Mouse (Mus musculus) embryonic facial prominence, embryonic 13.5 days (tissue): ENCODE results near the gene Clec16a. TPM values are rescaled to one million over a fixed set of nuclear protein-coding genes. Genes with fewer than 3 reads are reported as not detected.

Experiments used
- ATAC-seq: fragments of 200-750 bp; cut with Nextera tagmentation; 2 replicates; pipeline ENCODE4 v1.8.0; 2017; ENCODE audit warnings: low read depth; ENCODE audit not compliant: insufficient number of reproducible peaks, insufficient read depth, low FRiP score, low TSS enrichment
- H3K27ac ChIP-seq: fragments of 300-500 bp; sonication (generic); 2 replicates; pipeline ENCODE4 v1.5.1; 2015; ENCODE audit warnings: moderate library complexity, mild to moderate bottlenecking, inconsistent platforms
- H3K27me3 ChIP-seq: fragments of 300-500 bp; sonication (generic); 2 replicates; pipeline ENCODE4 v1.6.1; 2015; ENCODE audit warnings: mild to moderate bottlenecking, inconsistent platforms
- H3K36me3 ChIP-seq: fragments of 300-500 bp; sonication (generic); 2 replicates; pipeline ENCODE4 v1.6.1; 2015; ENCODE audit warnings: mild to moderate bottlenecking, inconsistent platforms
- H3K4me1 ChIP-seq: fragments of 300-500 bp; sonication (generic); 2 replicates; pipeline ENCODE4 v1.6.1; 2015; ENCODE audit warnings: inconsistent platforms
- H3K4me2 ChIP-seq: fragments of 300-500 bp; sonication (generic); 2 replicates; pipeline ENCODE4 v1.6.1; 2015; ENCODE audit warnings: moderate library complexity, mild to moderate bottlenecking, inconsistent platforms
- H3K4me3 ChIP-seq: fragments of 300-500 bp; sonication (generic); 2 replicates; pipeline ENCODE4 v1.5.1; 2015; ENCODE audit warnings: mild to moderate bottlenecking, inconsistent platforms
- H3K9ac ChIP-seq: fragments of 300-500 bp; sonication (generic); 2 replicates; pipeline ENCODE4 v1.6.1; 2015; ENCODE audit warnings: mild to moderate bottlenecking, inconsistent platforms
- H3K9me3 ChIP-seq: fragments of 300-500 bp; sonication (generic); 2 replicates; pipeline ENCODE4 v1.6.1; 2016; ENCODE audit warnings: inconsistent platforms
- WGBS: fragments of 180-500 bp; shearing (Covaris S2); methylation state at CpG from one replicate; pipeline ENCODE4 v1.1.7; 2015; ENCODE audit warnings: mixed read lengths; 5-methylcytosine and 5-hydroxymethylcytosine counted together
- polyA plus RNA-seq: library from polyadenylated mRNA; unstranded; fragments of >200 nt; fragmentation: Nextera tagmentation; extraction: Ambion mirVana; gene quantifications from 2 replicates; pipeline ENCODE4 v1.2.1, GENCODE M21; 2015

Gene Clec16a
- polyA plus RNA-seq, 1 experiment from 2014 or later: 42.0 TPM

DNA sequence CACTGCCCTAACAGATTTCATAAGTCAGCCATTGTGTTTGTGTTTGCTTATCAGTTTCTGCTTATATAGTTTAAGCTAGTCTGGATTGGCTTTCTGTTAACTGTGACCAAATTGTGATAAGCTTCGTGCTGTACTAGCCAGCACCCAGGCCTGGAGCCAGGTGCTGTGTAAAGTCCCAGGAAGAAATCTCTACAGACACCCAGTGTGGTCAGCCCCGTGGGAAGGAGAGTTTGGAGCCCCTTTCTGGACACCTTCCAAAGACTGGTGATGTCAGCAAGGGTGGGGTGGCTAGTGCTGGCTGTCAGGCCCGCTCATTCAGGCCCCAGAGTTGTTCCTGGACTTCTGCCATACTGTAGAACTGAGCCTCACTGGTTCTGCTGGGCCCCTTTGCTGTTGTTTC lies 83.8 kb downstream of the Clec16a start:
- ATAC-seq: no peak
- H3K9me3 ChIP-seq: no peaks in the 10 kb centered on the region
- peaks cover 8% of the 10 kb centered on the region for H3K4me1 ChIP-seq
- H3K36me3 ChIP-seq: peaks cover 19% of the 10 kb centered on the region; the same call in 1 of the 2 replicates
- H3K9ac ChIP-seq: no peak overlapping the region
- no peak overlapping the region for H3K27ac ChIP-seq
- 69% methylated on average over 3 of the region's 3 CpGs for WGBS
- no peaks in the 10 kb centered on the region for H3K27me3 ChIP-seq
- H3K4me3 ChIP-seq: no peak overlapping the region
- H3K4me2 ChIP-seq: no peak overlapping the region

DNA sequence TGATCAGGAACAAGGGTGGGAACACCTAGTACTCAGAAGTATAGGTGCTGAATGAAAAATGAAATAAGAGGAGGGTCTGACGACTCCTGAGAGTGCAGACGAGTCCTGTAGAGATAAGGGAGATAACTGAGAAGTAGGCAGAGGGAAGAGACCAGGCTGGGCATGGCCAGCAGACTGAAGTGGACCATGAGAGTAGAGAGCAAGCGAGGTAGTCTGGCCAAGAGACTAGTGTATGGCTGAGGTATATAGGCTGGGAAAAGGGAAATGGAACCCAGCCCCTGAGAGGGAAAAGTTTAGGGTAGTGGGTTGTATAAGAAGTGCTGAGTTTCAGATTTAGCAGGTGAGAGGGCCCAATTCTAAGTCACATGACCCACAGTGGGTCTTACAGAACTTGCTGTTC lies 84.2 kb downstream of the Clec16a start:
- no peaks in the 10 kb centered on the region for H3K9me3 ChIP-seq
- no peak overlapping the region for H3K27ac ChIP-seq
- H3K4me3 ChIP-seq: no peak overlapping the region
- peaks cover 19% of the 10 kb centered on the region; the same call in 1 of the 2 replicates for H3K36me3 ChIP-seq
- no peaks in the 10 kb centered on the region for H3K27me3 ChIP-seq
- ATAC-seq: no peak
- WGBS: 80% methylated on average over 3 of the region's 3 CpGs
- no peak overlapping the region for H3K4me2 ChIP-seq
- H3K9ac ChIP-seq: no peak overlapping the region
- H3K4me1 ChIP-seq: peaks cover 12% of the 10 kb centered on the region

DNA sequence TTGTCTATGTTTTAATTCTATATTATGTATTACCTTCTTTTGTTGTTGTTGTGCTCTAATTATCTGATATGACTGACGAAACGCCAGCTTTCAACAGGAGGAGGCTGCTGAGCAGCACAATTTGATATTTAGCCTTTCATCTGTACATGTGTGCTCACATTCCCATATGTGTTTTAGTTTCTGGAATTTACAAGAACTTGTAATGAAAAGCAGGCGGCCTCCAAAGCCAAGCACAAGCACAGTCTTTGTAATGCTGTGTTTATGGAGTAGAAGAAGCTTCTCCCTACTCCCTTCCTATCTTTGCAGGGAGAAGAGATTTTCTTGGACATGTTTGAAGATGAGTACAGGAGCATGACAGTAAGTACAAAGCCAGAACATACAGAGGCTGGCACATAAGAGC lies 89.8 kb downstream of the Clec16a start:
- WGBS: 25% methylated on average over 3 of the region's 3 CpGs
- H3K9ac ChIP-seq: no peak overlapping the region
- no peaks in the 10 kb centered on the region for H3K27me3 ChIP-seq
- H3K36me3 ChIP-seq: 0 out of 2 replicates have a peak, but pooled peaks cover 7% of the 10 kb centered on the region
- H3K4me2 ChIP-seq: no peak overlapping the region
- H3K27ac ChIP-seq: peak overlapping the region; percentile 74; the same call in 1 of the 2 replicates
- H3K9me3 ChIP-seq: no peaks in the 10 kb centered on the region
- ATAC-seq: no peak
- peaks cover 37% of the 10 kb centered on the region for H3K4me1 ChIP-seq
- H3K4me3 ChIP-seq: no peak overlapping the region

DNA sequence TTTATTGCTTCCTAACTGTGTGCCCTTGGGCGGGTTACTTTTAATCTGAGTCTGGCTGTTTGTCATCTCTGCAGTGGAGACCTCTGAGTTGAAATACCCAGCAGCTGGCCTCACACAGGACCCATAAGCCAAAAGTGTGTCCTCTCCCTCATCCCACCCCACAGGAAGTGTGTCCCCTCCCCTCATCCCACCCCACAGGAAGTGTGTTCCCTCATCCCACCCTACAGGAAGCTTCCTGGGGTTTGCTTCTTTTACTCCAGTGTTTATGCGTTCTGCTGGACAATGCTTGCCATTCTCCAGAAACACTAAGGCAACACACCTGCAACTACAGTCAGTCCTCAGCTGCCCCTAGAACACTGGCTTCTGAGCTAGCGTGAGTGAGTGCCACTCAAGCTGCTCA lies 92.8 kb downstream of the Clec16a start:
- H3K4me2 ChIP-seq: no peak overlapping the region
- H3K4me3 ChIP-seq: no peak overlapping the region
- H3K27ac ChIP-seq: no peak overlapping the region
- no peak for ATAC-seq
- H3K4me1 ChIP-seq: peaks cover 41% of the 10 kb centered on the region
- 64% methylated on average over 3 of the region's 3 CpGs for WGBS
- no peaks in the 10 kb centered on the region for H3K9me3 ChIP-seq
- no peaks in the 10 kb centered on the region for H3K27me3 ChIP-seq
- no peaks in the 10 kb centered on the region for H3K36me3 ChIP-seq
- H3K9ac ChIP-seq: no peak overlapping the region

DNA sequence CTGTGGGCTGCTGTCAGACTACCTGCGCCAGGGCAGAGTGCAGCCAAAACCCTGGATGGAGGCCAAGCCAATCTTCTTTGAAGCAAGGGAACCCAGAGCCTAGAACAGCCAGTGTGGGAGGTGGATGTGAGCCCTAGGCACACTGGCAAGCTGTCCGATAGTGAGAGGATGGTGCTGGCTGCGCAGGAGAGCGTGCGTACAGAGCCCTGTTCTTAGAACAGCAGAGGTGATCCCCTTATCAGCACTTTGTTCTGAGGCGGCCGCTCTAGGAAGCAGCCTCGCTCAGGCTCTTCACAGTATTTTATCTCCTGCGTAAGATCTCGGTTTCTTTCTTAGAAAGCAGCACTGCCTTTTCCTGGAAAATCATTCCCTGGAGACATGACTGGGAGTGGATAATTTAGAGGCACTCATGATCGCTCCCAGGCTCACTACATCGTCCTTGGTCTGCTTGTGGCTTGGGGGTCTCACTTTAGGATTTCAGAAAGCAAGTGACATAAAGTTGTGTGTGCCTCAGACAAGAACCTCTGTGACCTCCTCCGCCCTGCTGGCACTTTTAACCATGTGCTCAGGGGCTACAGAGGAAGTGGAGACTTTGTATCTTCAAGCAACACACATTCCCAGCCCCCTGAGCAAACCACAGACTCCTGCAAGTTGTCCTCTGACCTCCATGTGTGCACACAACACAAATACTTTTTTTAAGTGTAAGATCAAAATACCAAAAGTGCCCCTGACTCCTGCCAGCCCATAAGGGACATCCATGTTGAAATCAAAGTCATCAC lies 94.2 kb downstream of the Clec16a start:
- Histone ChIP-seq H3K4me3 (no peak overlapping the region), H3K27me3 (no peaks in the 10 kb centered on the region), H3K9me3 (no peaks in the 10 kb centered on the region), H3K4me2 (no peak overlapping the region), H3K4me1 (peaks cover 35% of the 10 kb centered on the region), H3K36me3 (no peaks in the 10 kb centered on the region), H3K27ac (no peak overlapping the region), H3K9ac (no peak overlapping the region)
- ATAC-seq: no peak
- 70% methylated on average over 13 of the region's 13 CpGs for WGBS

DNA sequence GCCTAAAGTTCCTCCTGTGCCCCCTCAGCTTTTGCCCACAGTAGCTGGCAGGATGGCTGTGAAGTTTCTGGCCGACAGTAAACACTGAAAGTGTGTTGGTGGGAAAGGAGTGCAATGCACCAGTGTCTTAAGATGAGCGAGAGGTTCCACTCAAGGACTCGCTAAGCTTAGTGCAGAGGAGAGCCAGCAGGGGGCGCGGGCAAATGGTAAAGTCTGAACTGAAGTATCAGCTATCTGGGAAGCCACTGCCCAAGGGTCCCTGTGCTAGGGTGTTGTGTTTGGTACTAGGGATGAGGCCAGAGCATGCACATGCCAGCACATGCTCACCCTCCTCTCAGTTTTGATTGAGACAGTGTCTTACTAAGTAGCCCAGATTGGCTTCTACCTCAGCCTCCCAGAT lies 94.9 kb downstream of the Clec16a start:
- Histone ChIP-seq H3K4me3 (no peak overlapping the region), H3K4me1 (peaks cover 32% of the 10 kb centered on the region), H3K27ac (no peak overlapping the region), H3K4me2 (no peak overlapping the region), H3K9me3 (no peaks in the 10 kb centered on the region), H3K9ac (no peak overlapping the region), H3K36me3 (no peaks in the 10 kb centered on the region), H3K27me3 (no peaks in the 10 kb centered on the region)
- 8% methylated on average over 5 of the region's 5 CpGs for WGBS
- no peak for ATAC-seq

DNA sequence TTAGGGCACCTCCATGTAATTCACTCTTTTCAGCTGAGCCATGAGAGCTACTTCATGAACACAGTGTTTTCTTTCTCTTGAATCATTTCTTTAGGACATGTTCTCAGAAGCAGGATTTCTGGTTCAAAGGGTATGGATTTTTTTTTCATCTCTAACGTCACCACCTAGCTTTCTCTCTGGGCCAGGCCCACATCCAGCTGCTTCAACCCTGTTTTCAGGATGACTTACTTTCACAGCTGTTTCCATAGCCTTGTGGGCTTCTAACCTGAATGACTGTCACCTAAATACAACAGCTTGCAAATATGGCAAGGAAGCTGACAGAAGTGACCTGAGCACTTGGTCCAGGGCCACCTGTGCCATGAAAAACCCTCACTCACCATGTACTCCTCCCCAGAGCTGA lies 96.0 kb downstream of the Clec16a start:
- Histone ChIP-seq H3K4me2 (no peak overlapping the region), H3K9ac (no peak overlapping the region), H3K36me3 (no peaks in the 10 kb centered on the region), H3K27me3 (no peaks in the 10 kb centered on the region), H3K9me3 (no peaks in the 10 kb centered on the region), H3K4me1 (peaks cover 29% of the 10 kb centered on the region), H3K4me3 (no peak overlapping the region), H3K27ac (no peak overlapping the region)
- no peak for ATAC-seq
- 56% methylated on average over 1 of the region's 1 CpGs for WGBS

DNA sequence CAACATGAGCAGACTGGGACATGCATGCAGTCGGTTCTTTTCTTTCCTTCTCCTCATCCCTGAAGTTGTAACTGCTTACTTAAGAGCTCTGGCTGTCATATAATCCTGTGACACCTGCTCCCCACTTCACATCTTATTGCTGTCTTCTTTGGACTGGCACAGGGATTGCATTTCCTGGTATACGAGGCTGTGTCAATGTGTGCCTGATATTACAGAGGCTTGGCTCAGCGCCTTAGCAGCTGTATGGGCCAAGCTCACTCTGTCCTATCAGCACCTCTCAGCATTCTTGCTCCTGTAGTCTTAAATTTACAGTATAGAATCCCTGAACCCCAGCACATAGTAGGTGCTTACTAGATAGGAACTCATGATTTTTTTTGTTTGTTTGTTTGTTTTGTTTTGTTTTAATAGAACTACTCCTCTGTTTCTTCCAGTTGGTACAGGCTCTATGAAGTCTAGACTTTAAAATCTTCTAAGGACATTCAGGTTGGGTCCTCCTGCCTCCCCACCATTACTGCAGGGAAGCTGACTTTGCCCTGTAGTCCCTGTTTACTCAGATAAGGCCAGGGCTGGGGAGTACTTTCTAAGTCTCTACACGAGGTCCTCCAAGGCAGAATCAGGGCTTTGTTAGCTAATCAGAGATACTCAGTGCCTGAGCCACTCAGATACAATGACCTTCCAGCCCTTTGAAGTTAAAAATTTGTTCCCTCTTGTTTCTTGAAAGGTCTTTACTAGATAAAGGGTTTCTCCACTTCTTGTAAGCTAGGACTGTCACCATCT lies 97.9 kb downstream of the Clec16a start:
- no peak for ATAC-seq
- H3K9me3 ChIP-seq: no peaks in the 10 kb centered on the region

DNA sequence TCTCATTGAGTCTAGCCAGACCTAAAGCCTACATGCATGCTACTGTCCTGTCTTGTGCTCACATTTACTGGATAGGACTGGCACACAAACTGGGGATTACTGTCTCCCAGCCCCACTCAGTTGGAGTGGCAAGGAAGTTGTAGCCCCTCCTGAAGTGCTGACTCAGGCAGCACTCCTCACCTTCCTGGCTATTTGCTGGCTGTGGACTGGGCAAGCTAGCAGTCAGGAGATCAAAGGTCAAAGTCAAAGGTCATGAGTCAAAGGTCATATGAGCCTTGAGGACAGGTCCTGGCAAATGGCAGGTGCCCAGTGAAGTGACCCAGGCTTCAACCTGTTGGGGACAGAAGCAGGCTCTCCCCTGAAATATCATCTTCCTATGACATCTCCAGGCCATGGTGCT lies 99.1 kb downstream of the Clec16a start:
- Histone ChIP-seq H3K4me1 (peaks cover 21% of the 10 kb centered on the region), H3K4me2 (no peak overlapping the region), H3K36me3 (no peaks in the 10 kb centered on the region), H3K4me3 (no peak overlapping the region), H3K9me3 (no peaks in the 10 kb centered on the region), H3K9ac (no peak overlapping the region), H3K27ac (no peak overlapping the region), H3K27me3 (no peaks in the 10 kb centered on the region)
- no peak for ATAC-seq

More for the DNA sequence above, 97.9 kb downstream of the Clec16a start:
- peaks cover 28% of the 10 kb centered on the region for H3K4me1 ChIP-seq
- H3K36me3 ChIP-seq: no peaks in the 10 kb centered on the region
- no peak overlapping the region for H3K4me2 ChIP-seq
- no peak overlapping the region for H3K9ac ChIP-seq
- H3K4me3 ChIP-seq: no peak overlapping the region
- no peaks in the 10 kb centered on the region for H3K27me3 ChIP-seq
- peak overlapping the region; percentile 44; the same call in 1 of the 2 replicates for H3K27ac ChIP-seq
- WGBS: 41% methylated on average over 4 of the region's 4 CpGs

DNA sequence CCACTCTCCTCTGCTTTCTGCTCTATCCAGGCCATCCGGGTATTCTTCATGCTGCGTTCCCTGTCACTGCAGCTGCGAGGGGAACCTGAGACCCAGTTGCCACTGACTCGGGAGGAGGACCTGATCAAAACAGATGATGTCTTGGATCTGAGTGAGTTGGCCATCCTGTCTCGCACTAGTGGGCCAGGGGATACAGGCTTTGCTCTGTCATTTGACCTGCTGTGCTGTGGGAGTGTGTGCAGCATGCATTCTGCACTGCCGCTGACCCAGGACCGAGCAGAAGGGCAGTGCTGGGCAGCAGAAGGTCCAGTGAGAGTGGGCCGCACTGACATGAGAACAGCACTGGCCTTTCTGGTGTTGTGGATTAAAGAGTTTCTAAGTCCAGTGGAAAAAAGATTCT lies 99.6 kb downstream of the Clec16a start:
- WGBS: 79% methylated on average over 8 of the region's 8 CpGs

DNA sequence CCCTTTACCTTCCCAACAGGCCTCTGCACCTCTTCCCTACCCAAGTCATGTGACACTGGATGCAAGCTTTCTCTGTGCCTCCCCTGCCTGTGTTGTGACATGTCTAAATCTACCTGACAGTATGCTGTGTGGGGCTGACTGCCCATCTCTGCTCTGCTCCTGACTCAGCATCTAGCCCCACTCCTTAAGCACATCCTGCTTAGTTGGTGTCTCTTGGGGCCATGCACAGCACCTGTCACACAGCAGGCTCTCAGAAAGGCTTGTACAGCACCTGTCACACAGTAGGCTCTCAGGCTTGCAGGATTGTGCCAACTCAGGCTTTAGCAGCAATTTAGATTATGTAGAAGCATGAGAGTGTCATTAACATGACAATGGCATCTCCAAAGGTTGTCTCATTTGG lies 106.7 kb downstream of the Clec16a start:
- no peak overlapping the region for H3K9ac ChIP-seq
- H3K9me3 ChIP-seq: no peaks in the 10 kb centered on the region
- no peak overlapping the region for H3K27ac ChIP-seq
- H3K4me2 ChIP-seq: no peak overlapping the region
- no peaks in the 10 kb centered on the region for H3K36me3 ChIP-seq
- no peaks in the 10 kb centered on the region for H3K27me3 ChIP-seq
- H3K4me1 ChIP-seq: peaks cover 19% of the 10 kb centered on the region
- no peak for ATAC-seq
- no peak overlapping the region for H3K4me3 ChIP-seq

More for the DNA sequence above, 99.6 kb downstream of the Clec16a start:
- H3K9ac ChIP-seq: no peak overlapping the region
- H3K4me3 ChIP-seq: no peak overlapping the region
- no peak overlapping the region for H3K4me2 ChIP-seq
- no peaks in the 10 kb centered on the region for H3K27me3 ChIP-seq
- H3K27ac ChIP-seq: no peak overlapping the region
- no peaks in the 10 kb centered on the region for H3K9me3 ChIP-seq
- H3K36me3 ChIP-seq: no peaks in the 10 kb centered on the region
- H3K4me1 ChIP-seq: peaks cover 16% of the 10 kb centered on the region
- no peak for ATAC-seq

DNA sequence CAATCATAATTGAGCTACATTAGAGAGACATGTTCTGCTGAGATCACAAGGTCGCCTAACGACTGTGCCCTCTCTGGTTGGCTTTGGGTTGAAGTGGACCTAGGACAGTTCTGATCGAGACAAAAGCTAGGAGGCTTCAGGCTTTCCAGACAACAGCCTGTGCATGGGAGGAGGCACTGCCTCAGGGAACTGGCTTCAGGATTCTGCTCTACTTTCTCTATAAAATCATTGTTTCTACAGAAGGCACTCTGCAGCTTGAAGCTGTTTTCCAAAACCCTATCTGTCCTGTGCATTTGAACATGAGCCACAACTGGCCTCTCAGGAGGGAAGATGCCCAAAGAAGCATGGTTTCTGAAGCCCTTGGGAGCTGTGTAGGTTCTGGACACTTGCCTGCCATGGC lies 107.8 kb downstream of the Clec16a start:
- no peak overlapping the region for H3K4me3 ChIP-seq
- WGBS: 71% methylated on average over 3 of the region's 3 CpGs
- H3K36me3 ChIP-seq: no peaks in the 10 kb centered on the region
- H3K27ac ChIP-seq: no peak overlapping the region
- H3K9ac ChIP-seq: no peak overlapping the region
- ATAC-seq: no peak
- peaks cover 24% of the 10 kb centered on the region for H3K4me1 ChIP-seq
- H3K27me3 ChIP-seq: no peaks in the 10 kb centered on the region
- no peak overlapping the region for H3K4me2 ChIP-seq
- no peaks in the 10 kb centered on the region for H3K9me3 ChIP-seq
